ENCODE assay signal across 24 mouse cellular contexts in the genomic region with DNA sequence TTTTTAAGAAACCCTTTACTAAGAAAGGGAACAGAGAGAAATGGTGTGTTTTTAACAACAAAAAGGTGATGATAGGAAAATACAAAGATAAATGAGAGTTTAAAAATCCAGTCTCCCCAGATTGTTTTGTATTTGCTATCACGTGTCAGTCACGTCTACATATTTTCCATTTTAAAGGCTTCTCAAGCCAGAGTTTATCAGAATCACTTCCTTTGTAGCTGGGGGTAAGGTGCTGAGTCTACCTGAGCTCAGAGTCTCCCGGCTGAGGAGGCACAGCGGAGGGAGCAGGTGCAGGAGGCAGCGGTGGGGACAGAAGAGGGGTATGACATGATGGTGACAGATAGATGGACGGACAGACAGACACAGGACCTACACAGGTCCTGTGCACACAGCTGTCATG. TPM values are rescaled to one million over a fixed set of nuclear protein-coding genes. Genes with fewer than 3 reads are reported as not detected.
DNase-seq lines count a peak whose midpoint lies in the region; ATAC-seq lines count a peak whose summit lies in the region.
"Had no signal": no experiment of that assay in that cellular context is flagged by ENCODE, and none has a peak within 500 bp of the region (broad histone marks: within the 10 kb centered on the region; RNA-seq: fewer than 3 reads in every experiment).

No protein-coding gene starts in this region.

- H3K9ac ChIP-seq in forebrain, embryonic 12.5 days = no peak overlapping the region
- H3K9ac ChIP-seq: embryonic facial prominence, embryonic 12.5 days; embryonic facial prominence, embryonic 15.5 days; forebrain, embryonic 15.5 days; heart, embryonic 13.5 days; hindbrain, embryonic 12.5 days; hindbrain, embryonic 15.5 days had no signal

- no peaks in the 10 kb centered on the region for H3K27me3 ChIP-seq in heart, embryonic 10.5 days (ENCODE audit: insufficient read depth, poor library complexity, severe bottlenecking)
- H3K27me3 ChIP-seq in forebrain, embryonic 12.5 days = no peaks in the 10 kb centered on the region
- H3K27me3 ChIP-seq: CH12.LX; embryonic facial prominence, embryonic 12.5 days; embryonic facial prominence, embryonic 15.5 days; forebrain, embryonic 15.5 days; heart, embryonic 13.5 days; hindbrain, embryonic 12.5 days; hindbrain, embryonic 15.5 days had no signal

- H3K4me2 ChIP-seq in forebrain, embryonic 12.5 days = no peak overlapping the region
- H3K4me2 ChIP-seq: embryonic facial prominence, embryonic 12.5 days; embryonic facial prominence, embryonic 15.5 days; forebrain, embryonic 15.5 days; heart, embryonic 13.5 days; hindbrain, embryonic 12.5 days; hindbrain, embryonic 15.5 days had no signal

- H3K4me1 ChIP-seq in heart, embryonic 10.5 days = peaks cover 49% of the 10 kb centered on the region
- H3K4me1 ChIP-seq in forebrain, embryonic 12.5 days = peaks cover 6% of the 10 kb centered on the region

- intact Hi-C loops in heart, postnatal 36 days (cut with DNase I) = no loop called here

- H3K36me3 ChIP-seq in heart, embryonic 10.5 days = no peaks in the 10 kb centered on the region
- H3K36me3 ChIP-seq in forebrain, embryonic 12.5 days (replicated peaks) = no peaks in the 10 kb centered on the region
- H3K36me3 ChIP-seq: embryonic facial prominence, embryonic 12.5 days; forebrain, embryonic 15.5 days; heart, embryonic 13.5 days; hindbrain, embryonic 12.5 days; hindbrain, embryonic 15.5 days had no signal

- H3K9me3 ChIP-seq in heart, embryonic 10.5 days = no peaks in the 10 kb centered on the region
- H3K9me3 ChIP-seq in forebrain, embryonic 12.5 days = no peaks in the 10 kb centered on the region
- H3K9me3 ChIP-seq: embryonic facial prominence, embryonic 12.5 days; embryonic facial prominence, embryonic 15.5 days; forebrain, embryonic 15.5 days; heart, embryonic 13.5 days; hindbrain, embryonic 12.5 days; hindbrain, embryonic 15.5 days had no signal

- no peak overlapping the region for H3K4me3 ChIP-seq in heart, embryonic 10.5 days
- H3K4me3 ChIP-seq in forebrain, embryonic 12.5 days (replicated peaks) = no peak overlapping the region
- H3K4me3 ChIP-seq: embryonic facial prominence, embryonic 12.5 days; embryonic facial prominence, embryonic 15.5 days; forebrain, embryonic 15.5 days; heart, embryonic 13.5 days; hindbrain, embryonic 12.5 days; hindbrain, embryonic 15.5 days had no signal

- no peak for DNase-seq in heart, embryonic 10.5 days (ENCODE audit: low spot score)
- no peak for DNase-seq in heart, postnatal 36 days
- peak; percentile 30 for DNase-seq in CD4-positive helper T cell, adult 2 months (ENCODE audit: low read depth, low spot score)
- DNase-seq in induced T-regulatory cell, adult 2 months (ENCODE audit: low read depth) = peak; percentile 60
- DNase-seq in neural tube, embryonic 10.5 days (ENCODE audit: extremely low spot score, low spot score) = no peak
- DNase-seq in cerebellum, adult 11 months = no peak
- DNase-seq: adrenal gland, postnatal 36 days; B cell, adult 2 months; cerebellum, adult 2 months; cerebellum, adult 9-11 months; cerebellum, postnatal 25 days; gastrocnemius, postnatal 14 days; heart, adult 18-20 months; heart, postnatal 14 days had no signal

- 0 out of 2 replicates have a peak overlapping the region, but pooled peaks have one; percentile 2 for H3K27ac ChIP-seq in heart, embryonic 10.5 days
- H3K27ac ChIP-seq in forebrain, embryonic 12.5 days = no peak overlapping the region
- H3K27ac ChIP-seq: embryonic facial prominence, embryonic 12.5 days; embryonic facial prominence, embryonic 15.5 days; heart, embryonic 13.5 days; hindbrain, embryonic 12.5 days; hindbrain, embryonic 15.5 days had no signal

- 46% methylated on average over 6 of the region's 6 CpGs for WGBS in heart, embryonic 10.5 days
- WGBS in forebrain, embryonic 12.5 days = 91% methylated on average over 6 of the region's 6 CpGs

- ATAC-seq in CD4-positive, CD25-positive, alpha-beta regulatory T cell, adult 4 months = peak; percentile 51
- no peak for ATAC-seq in forebrain, embryonic 12.5 days (ENCODE audit: low FRiP score)
- ATAC-seq: forebrain, embryonic 15.5 days; intestine, embryonic 16.5 days had no signal

RNA-seq across cellular contexts. Expression of gene Auh, which starts 55.1 kb away (rescaled TPM):
- polyA plus RNA-seq in heart, embryonic 10.5 days (2016; fragmentation: Nextera tagmentation; extraction: Ambion mirVana) = 44.9 and 53.3 TPM in 2 replicates
- 100 to 1,000 TPM; 139 to 141 TPM for total RNA-seq in heart, postnatal 36 days (2021)
- polyA plus RNA-seq in CD4-positive, CD25-positive, alpha-beta regulatory T cell, adult 4 months (2017; shearing (Covaris generic)) = 10 to 100 TPM; 32.7 to 47.4 TPM
- polyA plus RNA-seq in forebrain, embryonic 12.5 days (2016; fragmentation: Nextera tagmentation; extraction: Ambion mirVana) = 38.9 and 42.7 TPM in 2 replicates

Comparison
In these comparisons a context has a peak if more than half of its experiments do, and no peak if none do; other contexts are left out.
1. DNase-seq: peak in CD4-positive helper T cell, adult 2 months (single experiment) and induced T-regulatory cell, adult 2 months (single experiment); none in heart, embryonic 10.5 days (single experiment), heart, postnatal 36 days (0 of 2), neural tube, embryonic 10.5 days (single experiment) and cerebellum, adult 11 months (single experiment).